ENCODE assay signal across 27 mouse cellular contexts in the genomic region with DNA sequence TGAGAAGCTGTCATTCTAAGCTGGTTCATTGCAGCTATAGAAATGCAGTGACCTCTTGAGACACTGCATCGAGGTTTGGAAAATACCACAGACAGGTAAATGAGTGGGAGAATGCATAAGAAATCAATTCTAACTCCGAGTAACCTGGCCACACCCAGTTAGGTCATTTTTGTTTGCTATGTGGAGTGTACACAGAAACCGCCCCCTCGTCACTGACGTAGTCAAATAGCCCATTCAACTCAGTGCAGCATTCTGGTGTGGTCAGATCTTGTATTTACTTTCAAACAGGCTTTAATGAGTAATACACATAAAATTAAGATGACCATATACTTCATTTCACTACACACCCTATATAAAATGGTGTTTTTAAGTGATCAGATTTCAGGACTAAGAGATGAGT.
DNase-seq lines count a peak whose midpoint lies in the region; ATAC-seq and TF ChIP-seq lines count a peak whose summit lies in the region.
"Had no signal": no experiment of that assay in that cellular context is flagged by ENCODE, and none has a peak within 500 bp of the region (broad histone marks: within the 10 kb centered on the region; RNA-seq: fewer than 3 reads in every experiment).

No protein-coding gene starts in this region.

- no peak for ATAC-seq in liver, embryonic 12.5 days
- ATAC-seq in stomach, embryonic 15.5 days (ENCODE audit: insufficient read depth, low FRiP score, low read depth) = peak; percentile 88
- ATAC-seq in megakaryocyte progenitor cell, adult 5-6 weeks (replicated peaks; ENCODE audit: poor library complexity) = no peak
- ATAC-seq: activated CD4-positive, CD25-positive, alpha-beta regulatory T cell, adult 4 months; forebrain, postnatal 0 days; intestine, postnatal 0 days; midbrain, embryonic 16.5 days had no signal

- H3K9ac ChIP-seq in liver, adult 2 months (ENCODE audit: low read depth, low read length) = no peak overlapping the region
- H3K9ac ChIP-seq in liver, embryonic 12.5 days = no peak overlapping the region
- no peak overlapping the region for H3K9ac ChIP-seq in stomach, embryonic 15.5 days
- H3K9ac ChIP-seq: forebrain, embryonic 12.5 days; forebrain, postnatal 0 days; heart, embryonic 12.5 days; hindbrain, embryonic 13.5 days; lung, embryonic 15.5 days had no signal

- H3K4me2 ChIP-seq in liver, embryonic 12.5 days = no peak overlapping the region
- no peak overlapping the region for H3K4me2 ChIP-seq in stomach, embryonic 15.5 days
- H3K4me2 ChIP-seq: forebrain, embryonic 12.5 days; heart, embryonic 12.5 days; hindbrain, embryonic 13.5 days; lung, embryonic 15.5 days; midbrain, embryonic 11.5 days had no signal

- H3K27me3 ChIP-seq in liver, adult 2 months (ENCODE audit: control insufficient read depth, insufficient read depth, low read length) = no peaks in the 10 kb centered on the region
- H3K27me3 ChIP-seq in liver, embryonic 12.5 days (replicated peaks) = no peaks in the 10 kb centered on the region
- H3K27me3 ChIP-seq in stomach, embryonic 15.5 days (replicated peaks) = no peaks in the 10 kb centered on the region
- H3K27me3 ChIP-seq: CH12.LX; forebrain, embryonic 12.5 days; heart, embryonic 12.5 days; hindbrain, embryonic 13.5 days; lung, embryonic 15.5 days had no signal

- intact Hi-C loops in left cerebral cortex, postnatal 36 days (cut with DNase I) = no loop called here

- TF ChIP-seq POLR2A in liver, adult 2 months (IDR thresholded peaks at IDR 0.05; ENCODE audit: extremely low read depth, insufficient read depth, low read length) = no peak

- H3K36me3 ChIP-seq in liver, adult 2 months (ENCODE audit: control insufficient read depth, insufficient read depth, low read length) = no peaks in the 10 kb centered on the region
- no peaks in the 10 kb centered on the region for H3K36me3 ChIP-seq in liver, embryonic 12.5 days
- H3K36me3 ChIP-seq in stomach, embryonic 15.5 days = no peaks in the 10 kb centered on the region
- H3K36me3 ChIP-seq: forebrain, embryonic 12.5 days; heart, embryonic 12.5 days; hindbrain, embryonic 13.5 days; lung, embryonic 15.5 days had no signal

- H3K4me1 ChIP-seq in liver, adult 2 months (ENCODE audit: control insufficient read depth, insufficient read depth, low read length) = peaks cover 2% of the 10 kb centered on the region; the same call in 1 of the 2 replicates
- no peaks in the 10 kb centered on the region for H3K4me1 ChIP-seq in liver, embryonic 12.5 days
- H3K4me1 ChIP-seq in stomach, embryonic 15.5 days = no peaks in the 10 kb centered on the region
- H3K4me1 ChIP-seq: forebrain, embryonic 12.5 days; hindbrain, embryonic 13.5 days had no signal

- no peak for TF ChIP-seq CTCF in liver, adult 2 months (IDR thresholded peaks at IDR 0.05; ENCODE audit: low read depth, low read length)

- WGBS in liver, adult 2 months = 21% methylated on average over 5 of the region's 5 CpGs
- WGBS in liver, embryonic 12.5 days (ENCODE audit: insufficient replicate concordance) = 65% methylated on average over 5 of the region's 5 CpGs
- WGBS in stomach, embryonic 15.5 days = 66% methylated on average over 5 of the region's 5 CpGs

- no peak overlapping the region for H3K4me3 ChIP-seq in liver, adult 2 months (ENCODE audit: insufficient read depth, low read depth, low read length)
- H3K4me3 ChIP-seq in liver, embryonic 12.5 days = no peak overlapping the region
- H3K4me3 ChIP-seq in stomach, embryonic 15.5 days (replicated peaks) = no peak overlapping the region
- H3K4me3 ChIP-seq: forebrain, embryonic 12.5 days; heart, adult 2 months; heart, embryonic 12.5 days; hindbrain, embryonic 13.5 days; layer of hippocampus, adult 2 months; lung, embryonic 15.5 days had no signal

- no peak overlapping the region for H3K27ac ChIP-seq in liver, adult 2 months (replicated peaks; ENCODE audit: insufficient read depth, low read depth, low read length)
- H3K27ac ChIP-seq in liver, embryonic 12.5 days = no peak overlapping the region
- H3K27ac ChIP-seq in stomach, embryonic 15.5 days = no peak overlapping the region
- H3K27ac ChIP-seq: forebrain, embryonic 12.5 days; heart, adult 2 months; hindbrain, embryonic 13.5 days; layer of hippocampus, adult 2 months; lung, embryonic 15.5 days had no signal

- peak; percentile 19 for DNase-seq in liver, adult 2 months (ENCODE audit: extremely low read depth, low read depth, low spot score)
- DNase-seq in urinary bladder, postnatal 14 days (ENCODE audit: low spot score) = peak; percentile 75
- DNase-seq in urinary bladder, adult 2 months (ENCODE audit: low spot score) = no peak
- DNase-seq in yolk sac, embryonic 10.5 days (ENCODE audit: low spot score) = peak; percentile 10
- DNase-seq in left cerebral cortex, postnatal 36 days (ENCODE audit: low spot score in 2 of 2) = no peak
- DNase-seq: adrenal gland, adult 2 months; cerebellum, adult 2 months; cerebellum, postnatal 14 days; forebrain, postnatal 0 days; heart, adult 2 months; heart, postnatal 4 days; kidney, postnatal 25 days; left cerebral cortex, postnatal 4 days; right cerebral cortex, adult 18-20 months had no signal

- no peaks in the 10 kb centered on the region for H3K9me3 ChIP-seq in liver, embryonic 12.5 days (replicated peaks)
- no peaks in the 10 kb centered on the region for H3K9me3 ChIP-seq in stomach, embryonic 15.5 days
- H3K9me3 ChIP-seq: forebrain, embryonic 12.5 days; heart, embryonic 12.5 days; hindbrain, embryonic 13.5 days; lung, embryonic 15.5 days had no signal

- H3K79me2 ChIP-seq in liver, adult 2 months (ENCODE audit: control insufficient read depth, insufficient read depth, low read length) = no peaks in the 10 kb centered on the region

Comparison
In these comparisons a context has a peak if more than half of its experiments do, and no peak if none do; other contexts are left out.
1. DNase-seq: peak in liver, adult 2 months (single experiment), urinary bladder, postnatal 14 days (single experiment) and yolk sac, embryonic 10.5 days (single experiment); none in urinary bladder, adult 2 months (single experiment) and left cerebral cortex, postnatal 36 days (0 of 2).